Mouse (Mus musculus) cerebellum, adult 8-10 months (tissue): ENCODE results near the gene Cdkn3.
"Not testable (repeated sequence)": the region's sequence is repeated elsewhere in the genome, so short reads cannot be mapped to it uniquely, and the experiment has no call there.

Source experiments
- DNase-seq: peaks from one replicate; pipeline ENCODE4 v3.0.0; 2022

Gene Cdkn3

DNA sequence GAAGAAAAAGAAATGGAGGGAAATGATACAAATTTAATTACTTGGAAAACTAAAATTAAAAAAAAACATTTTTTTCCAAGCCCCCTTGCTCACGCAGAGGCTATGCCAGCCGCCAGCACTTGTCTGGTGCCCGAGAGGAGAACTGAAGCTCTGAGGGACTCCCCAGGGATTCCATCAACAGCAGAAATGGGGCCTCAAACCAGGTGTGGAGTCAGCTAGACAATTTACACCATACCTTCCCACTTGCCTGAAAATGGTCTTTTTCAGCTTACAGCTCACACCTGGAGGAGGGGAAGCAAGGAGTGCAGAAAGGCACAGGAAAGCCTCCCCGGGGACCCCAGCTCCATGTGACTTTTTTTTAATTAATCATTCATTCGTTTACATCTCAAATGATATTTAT, 24.9 kb downstream of the Cdkn3 start:
- no peak for DNase-seq

DNA sequence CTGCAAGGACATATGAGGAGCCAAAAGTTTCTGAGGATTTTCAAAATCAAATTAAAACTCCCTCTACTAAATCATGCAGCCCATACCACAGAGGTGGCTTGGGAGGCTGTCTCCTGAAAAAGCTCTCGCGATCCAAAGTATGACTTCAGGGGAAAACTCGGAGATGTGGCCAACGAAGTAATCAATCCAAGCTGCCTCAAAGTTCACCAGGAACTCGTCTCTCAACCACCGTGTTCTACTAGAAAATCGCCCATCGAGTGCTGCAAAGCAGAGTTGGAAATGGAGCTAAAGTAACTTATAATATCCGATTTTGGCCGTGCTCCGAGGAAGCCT, 27.1 kb downstream of the Cdkn3 start:
- no peak for DNase-seq

DNA sequence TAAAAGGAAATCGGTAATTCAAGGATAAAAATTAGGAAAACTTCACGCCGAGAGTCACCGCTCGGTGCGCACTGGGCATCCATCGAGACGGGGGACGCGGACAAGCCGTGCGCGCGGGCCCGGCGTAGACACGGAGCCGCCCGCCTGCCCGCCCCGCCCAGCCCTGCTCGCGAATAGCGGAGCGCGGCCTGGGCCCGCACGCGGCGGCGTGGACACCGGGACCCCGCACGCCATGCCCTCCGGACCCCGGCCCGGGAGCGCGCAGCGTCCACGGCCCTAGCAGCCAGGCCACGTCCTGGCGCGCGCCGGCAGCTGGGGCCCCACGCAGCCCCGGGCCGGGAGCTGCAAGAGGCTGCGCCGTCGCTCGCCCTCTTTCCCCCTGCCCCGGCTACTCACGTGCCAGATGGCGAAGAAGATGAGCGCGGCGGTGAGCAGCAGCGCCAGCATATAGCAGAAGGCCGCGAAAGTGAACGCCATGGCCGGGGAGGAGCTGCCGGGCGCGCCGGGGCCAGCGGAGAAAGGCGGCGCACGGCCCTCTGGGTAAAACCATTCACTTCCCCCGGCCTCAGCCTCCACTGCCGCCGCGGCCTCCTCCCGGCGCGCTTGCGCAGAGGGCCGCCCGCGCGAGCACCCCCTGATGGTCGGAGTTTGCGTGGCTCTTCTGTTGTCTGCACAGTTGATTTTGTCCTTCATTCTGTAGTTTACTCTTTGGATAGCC, 27.6 kb downstream of the Cdkn3 start, which contains the start of gene Cnih1:
Gene Cnih1 (minus strand): TSS at position 625 of the 718 bp plus-strand sequence.
- peak; percentile 91 for DNase-seq

DNA sequence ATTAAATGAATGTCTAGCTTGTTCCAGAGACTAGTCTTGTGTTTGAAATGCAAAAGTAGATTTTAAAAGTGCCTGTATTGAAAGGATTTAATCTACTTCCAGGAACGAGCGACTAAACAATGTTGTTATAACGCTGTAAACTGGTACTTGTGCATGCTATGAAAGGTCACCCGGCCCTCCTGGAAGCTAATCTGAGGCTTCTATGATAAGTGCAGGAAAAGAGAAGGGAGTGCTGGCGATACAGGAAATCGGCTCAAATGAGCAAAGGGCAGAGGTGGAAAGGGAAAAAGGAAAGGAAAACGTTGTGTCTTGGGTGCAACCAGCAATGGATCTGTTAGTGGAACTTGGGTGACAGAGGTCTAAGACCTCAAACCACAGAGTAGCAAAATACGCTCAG, 28.2 kb downstream of the Cdkn3 start:
- DNase-seq: no peak

DNA sequence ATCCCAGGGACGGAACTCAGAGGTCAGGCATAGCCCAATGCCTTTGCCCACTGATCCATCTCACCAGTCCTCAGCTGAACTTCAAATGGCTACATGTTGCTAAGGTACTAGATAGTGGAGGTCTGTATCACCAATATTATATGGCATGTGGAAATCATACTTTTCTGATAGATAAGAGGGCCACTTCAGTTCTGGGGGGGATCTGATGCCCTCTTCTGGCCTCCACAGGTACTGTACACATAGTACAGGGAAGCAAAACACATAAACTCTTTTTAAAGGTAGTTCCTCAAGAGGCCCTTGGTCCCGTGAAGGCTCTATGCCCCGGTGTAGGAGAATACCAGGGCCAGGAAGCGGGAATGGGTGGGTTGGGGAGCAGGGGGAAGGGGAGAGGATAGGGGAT, 30.0 kb downstream of the Cdkn3 start:
- no peak for DNase-seq

DNA sequence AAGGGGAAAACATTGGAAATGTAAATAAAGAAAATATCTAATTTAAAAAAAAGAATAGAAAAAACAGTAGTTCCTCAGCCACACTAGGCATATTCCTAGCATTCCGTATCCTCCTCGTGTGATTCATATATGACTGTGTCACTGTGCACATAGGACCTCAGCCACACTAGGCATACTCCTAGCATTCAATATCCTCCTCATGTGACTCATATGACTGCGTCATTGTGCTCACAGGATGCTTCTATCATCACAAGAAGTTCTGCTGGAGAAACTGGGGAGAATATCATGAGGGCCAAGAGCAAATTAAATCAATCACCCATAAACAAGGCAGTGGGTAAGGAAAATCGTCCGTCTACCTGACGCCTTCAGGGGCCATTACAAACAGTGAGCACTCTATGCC, 30.4 kb downstream of the Cdkn3 start:
- no peak for DNase-seq

DNA sequence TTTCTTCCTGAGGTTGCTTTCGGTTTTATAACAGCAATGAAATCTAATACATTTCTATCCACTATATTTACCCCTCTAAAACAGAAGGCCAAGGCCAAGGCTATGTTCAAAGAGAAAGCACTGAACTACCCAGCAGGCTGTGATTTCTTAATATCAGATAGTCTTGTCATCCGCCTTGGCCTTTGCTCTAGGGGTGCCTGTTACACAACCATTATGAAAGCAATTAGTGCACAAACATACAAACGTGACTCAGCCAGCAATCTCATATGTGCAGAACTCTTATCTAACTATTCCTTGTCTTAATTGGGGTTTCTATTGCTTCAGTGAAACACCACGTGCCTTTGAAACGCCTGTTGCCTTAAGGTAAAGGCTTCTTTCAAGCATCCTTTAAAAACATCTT, 33.8 kb downstream of the Cdkn3 start:
- DNase-seq: no peak

DNA sequence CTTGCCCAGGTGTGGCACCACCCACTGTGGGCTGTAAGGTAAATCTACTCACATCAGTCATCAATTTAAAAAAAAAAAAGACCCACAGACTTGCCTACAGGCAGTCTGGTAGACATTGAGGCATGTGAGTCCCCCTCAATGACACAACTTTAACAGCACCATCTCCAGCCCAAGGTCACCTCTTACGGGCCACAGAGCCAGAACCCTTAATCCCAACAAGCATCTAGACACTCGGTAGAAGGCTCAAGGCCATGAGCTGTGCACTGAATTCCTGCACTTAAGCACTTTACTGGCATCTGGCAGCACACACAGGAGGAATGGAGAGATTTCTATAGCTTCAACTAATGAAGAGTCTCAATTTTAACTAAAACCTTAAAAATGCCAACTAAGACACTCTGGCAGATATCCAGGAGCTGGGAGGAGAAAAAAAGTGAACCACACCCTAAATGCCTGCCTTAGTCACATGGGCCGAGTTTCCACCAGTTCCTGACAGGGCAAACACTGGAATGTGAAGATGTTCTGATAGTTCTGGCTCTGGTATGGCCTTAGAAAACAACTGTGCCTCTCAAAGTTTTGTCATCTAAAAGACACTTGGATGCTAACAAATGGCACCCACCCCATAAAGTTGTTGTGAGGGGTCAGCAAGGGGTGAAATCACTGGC, 40.5 kb downstream of the Cdkn3 start:
- DNase-seq: no peak

DNA sequence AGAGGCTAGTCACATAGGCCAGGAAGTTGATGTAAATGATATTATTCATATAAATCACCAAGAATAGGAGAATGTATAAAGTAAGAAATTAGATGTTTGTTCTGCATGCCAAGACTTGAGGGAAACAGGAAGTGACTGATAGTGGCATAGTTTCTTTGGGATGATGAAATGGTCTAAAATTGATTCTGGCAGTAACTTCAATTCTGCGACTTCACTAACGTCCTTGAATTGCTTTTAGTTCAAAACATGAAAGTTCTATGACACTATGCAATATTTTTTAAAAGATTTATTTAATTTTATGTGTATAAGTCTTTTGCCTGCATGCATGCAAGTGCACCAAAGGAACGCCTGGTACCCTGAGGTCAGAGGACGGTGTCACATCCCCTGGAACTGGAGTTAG, 42.9 kb downstream of the Cdkn3 start:
- DNase-seq: no peak

DNA sequence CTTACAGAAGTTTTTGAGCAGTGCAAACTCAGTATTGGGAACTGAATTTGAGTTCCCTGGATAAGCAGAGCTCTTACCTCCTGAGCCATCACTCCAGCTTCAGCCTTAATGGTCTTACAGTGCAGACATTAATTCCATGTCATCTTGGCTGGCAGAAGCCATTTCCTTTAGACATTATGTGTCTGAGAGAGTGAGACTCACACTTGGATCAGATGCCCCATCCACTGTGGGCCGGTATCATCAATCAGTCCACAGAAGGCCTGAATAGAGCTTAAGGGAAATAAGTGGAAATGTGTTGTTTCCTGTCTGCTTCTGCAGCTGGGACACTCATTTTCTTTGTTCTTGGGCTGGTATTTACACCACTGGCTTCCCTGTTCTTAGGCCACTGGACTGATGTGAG, 43.5 kb downstream of the Cdkn3 start:
- no peak for DNase-seq

DNA sequence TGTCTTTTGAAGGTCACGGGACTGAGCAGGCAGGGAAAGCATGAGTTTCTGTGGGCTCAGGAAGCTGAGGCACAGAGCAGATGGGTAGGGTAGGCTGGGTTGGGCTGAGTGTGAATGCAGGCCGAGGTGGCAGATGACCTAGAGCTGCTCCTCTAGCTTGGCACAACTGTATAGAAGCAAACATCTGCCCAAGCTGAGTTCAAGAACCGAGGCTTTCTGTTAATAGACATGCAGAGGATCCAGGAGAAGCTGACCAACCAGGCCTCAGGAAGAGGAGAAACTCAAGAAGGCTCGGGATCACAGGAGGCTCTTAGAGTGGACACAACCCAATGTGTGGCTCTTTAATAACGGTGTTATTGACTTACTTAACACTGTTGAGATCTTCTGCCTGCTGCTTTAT, 45.8 kb downstream of the Cdkn3 start:
- no peak for DNase-seq

DNA sequence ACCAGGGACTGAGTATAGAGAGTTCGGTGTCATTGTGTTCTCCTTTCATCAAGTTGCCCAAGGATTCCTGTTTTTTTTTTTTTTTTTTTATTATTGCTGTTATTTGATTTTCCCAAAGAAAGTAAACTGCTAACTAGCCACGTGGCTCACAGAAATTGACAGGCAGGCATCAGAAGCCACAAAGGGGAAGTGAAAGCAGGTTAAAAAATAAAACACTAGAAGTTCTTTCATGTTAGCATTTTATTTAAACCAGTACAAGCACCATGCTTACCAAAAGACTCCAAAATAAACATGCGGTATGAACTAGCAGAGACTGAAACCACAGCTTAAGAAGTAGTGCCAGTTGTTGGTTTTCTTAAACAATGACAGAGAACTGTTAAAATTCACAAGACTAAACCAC, 47.6 kb downstream of the Cdkn3 start:
- DNase-seq: no peak

DNA sequence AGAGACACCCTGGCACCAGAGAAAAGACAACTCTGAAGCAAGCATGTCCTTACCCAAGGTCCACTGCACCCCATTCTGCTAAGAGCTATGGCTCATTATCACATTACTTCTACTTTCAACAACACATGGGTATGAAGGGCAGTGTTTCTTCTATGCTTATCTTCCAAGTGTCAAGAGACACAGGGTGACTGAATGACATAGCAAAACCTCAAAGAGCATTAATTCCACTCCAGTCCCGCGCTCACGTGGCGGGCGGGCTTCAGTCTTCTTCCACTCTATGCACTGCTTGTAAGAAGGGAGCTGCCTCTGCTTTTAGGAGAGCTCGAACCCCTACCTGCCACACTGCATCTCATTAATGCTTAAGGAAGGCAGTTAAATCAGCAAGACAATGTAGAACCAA, 55.3 kb downstream of the Cdkn3 start:
- DNase-seq: no peak

DNA sequence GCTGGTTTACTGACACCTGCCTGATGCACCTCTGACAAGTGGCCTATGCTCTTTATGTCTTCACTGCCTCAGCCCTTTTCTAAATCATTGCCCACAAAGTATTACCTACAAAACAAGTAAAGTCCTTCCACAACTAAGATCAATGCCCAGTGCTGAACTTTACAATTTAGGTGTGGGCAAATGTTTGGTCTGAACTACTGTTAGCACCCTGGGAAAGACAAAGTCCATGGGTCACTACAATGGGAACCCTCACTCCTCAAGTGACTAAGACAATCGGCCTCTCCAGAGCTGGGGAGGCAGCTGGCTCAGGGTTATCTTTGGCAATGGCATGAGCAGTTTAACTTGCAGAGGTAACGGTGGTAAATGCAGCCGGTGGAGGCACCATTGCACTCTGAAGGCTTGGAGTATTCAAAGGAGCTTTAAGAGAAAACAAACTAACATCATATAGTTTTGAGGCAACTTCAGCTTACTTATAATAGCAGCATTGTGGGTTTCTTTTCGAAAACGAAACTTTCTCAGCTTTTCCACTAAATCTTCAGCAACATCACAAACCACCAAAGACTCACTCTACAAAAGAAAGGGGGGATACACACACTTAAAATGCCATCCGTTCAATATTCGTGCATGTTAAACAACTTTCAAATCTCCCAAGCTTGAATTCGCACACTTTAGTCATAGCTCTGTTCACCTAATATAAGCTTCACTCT, 56.7 kb downstream of the Cdkn3 start:
- DNase-seq: no peak

DNA sequence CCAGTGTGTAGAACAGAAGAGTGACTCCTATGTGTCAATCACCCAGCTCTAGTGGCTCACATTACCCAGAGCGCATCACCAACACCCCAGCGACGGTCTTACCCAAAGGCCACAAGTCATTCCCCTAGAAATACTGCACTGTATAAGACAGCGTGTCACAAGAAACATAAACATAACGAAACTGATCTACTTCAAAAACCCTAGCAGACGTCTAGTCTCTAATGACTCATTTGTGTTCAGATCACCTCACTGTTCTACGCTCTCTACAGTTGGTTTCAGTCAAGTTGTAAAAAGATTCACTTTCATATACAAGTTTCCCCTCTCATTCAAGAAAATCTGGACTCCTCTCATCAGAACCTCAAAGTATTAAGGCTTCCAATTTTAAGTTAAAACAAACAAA, 58.4 kb downstream of the Cdkn3 start:
- DNase-seq: no peak

DNA sequence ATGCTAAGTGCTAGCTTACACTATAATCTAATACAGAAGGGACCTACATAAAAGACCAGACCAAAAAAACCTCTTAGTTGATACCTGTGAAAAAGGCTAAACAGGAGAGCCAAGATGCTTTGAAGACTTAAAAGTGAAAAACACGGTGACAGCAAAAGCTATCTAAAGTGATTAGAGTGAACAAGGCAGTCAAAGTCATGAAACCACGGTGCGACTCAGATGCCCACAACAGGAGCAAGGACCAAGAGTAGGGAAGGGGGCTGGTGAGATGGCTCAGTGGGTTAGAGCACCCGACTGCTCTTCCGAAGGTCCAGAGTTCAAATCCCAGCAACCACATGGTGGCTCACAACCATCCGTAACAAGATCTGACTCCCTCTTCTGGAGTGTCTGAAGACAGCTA, 59.6 kb downstream of the Cdkn3 start:
- not testable (repeated sequence) for DNase-seq
